Mouse (Mus musculus): ENCODE data around the gene Il9. TPM values are rescaled to one million over a fixed set of nuclear protein-coding genes. Genes with fewer than 3 reads are reported as not detected.

Il9 gene
- polyA plus RNA-seq, 1 experiment from 2014 or later, result not detected

DNA sequence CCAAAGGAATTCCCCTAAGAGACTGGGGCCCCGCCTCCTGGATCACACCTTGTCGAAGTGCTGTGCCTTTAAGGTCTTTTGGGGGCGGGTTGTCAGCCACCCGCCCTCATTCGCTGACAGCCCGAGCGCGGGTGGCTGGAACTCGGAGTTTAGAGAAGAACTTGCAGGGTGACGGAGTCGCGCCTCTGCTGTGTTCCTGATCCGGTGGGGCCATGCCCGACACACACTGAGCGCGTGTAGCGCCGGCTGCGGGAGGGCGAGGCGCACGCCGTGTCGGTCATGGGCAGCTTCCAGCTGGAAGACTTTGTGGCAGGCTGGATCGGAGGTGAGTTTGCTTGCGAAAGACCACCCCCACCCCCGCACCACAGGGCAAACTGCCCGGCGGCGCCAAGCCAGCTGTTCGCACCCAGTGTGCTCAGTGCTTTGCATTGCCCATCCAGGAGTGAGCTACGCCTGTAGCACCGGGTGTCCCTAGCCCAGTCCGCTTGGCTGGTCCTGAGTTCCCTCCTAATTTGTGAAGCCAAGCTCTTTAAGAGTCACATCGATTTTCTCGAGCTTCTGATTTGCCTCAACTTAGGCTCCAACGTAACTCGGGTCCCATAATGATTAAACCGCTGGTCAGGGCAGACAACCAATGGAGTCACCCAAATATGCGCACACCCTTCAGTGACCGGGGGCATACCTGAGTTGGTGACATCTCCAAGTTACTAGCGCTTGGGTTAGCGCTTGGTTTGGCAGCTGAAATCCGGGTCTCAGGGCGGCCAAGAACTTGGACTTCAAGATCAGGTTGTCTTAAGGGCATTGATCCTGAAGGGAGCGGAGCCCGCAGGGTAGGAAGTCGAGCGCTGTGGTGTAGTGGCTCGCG lies 43.6 kb downstream of the Il9 start, which contains the start of gene Slc25a48:
Gene Slc25a48 (plus strand): TSS at position 145 of the 865 bp plus-strand sequence.
- Histone ChIP-seq H3K9me3 (replicated peaks; ENCODE audit: control insufficient read depth, low read length) (no peaks in the 10 kb centered on the region), H3K9ac (ENCODE audit: low read length) (no peak within 1 kb of the TSS), H3K4me2 (ENCODE audit: low read length) (peak within 1 kb of the TSS; percentile 47), H3K27ac (ENCODE audit: low read depth, low read length) (no peak within 1 kb of the TSS), H3K36me3 (ENCODE audit: control insufficient read depth, insufficient read depth, low read length) (no peaks in the 10 kb centered on the region), H3K27me3 (replicated peaks; ENCODE audit: control insufficient read depth, insufficient read depth, low read length) (peaks cover 40% of the 10 kb centered on the region), H3K4me3 (ENCODE audit: low read depth, low read length) (peak within 1 kb of the TSS; percentile 16), H3K4me1 (ENCODE audit: control insufficient read depth, insufficient read depth, low read length) (peaks cover 14% of the 10 kb centered on the region)
- WGBS, result 6% methylated on average over 51 of the region's 51 CpGs
- ATAC-seq (no peak), DNase-seq (ENCODE audit: low spot score) (peak; percentile 23)

DNA sequence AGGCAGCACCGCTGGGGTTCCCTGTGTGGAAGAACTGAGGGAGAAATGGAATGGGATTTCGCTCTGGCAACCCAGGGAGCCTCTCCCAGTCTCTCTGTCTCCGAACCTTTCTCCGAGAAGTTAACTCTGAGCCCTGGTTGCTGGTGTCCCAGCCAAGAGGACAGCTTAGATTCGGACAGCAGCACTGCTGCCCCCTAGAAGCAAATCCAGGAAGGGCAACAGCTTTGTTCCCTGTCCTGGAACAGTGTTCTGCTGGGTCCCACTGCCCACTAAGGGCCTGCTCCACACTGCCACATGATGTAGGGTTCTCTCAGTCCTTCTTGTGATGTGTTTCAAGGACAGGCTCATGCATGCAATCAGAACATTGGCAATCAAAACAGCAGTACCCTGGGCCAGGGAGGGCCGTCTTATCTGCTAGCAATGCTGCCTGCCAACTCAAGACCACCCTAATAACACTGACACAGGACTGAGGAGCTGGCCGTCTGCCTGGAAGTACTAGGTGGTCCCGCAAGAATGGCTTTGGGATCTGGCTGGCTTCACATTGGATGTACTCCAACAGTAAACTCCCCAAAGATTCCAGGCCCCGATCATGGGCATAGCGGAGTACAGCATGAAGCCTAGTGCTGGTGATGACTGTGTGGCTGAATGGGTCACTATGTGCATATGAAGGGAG lies 46.3 kb downstream of the Il9 start:
- ATAC-seq (peak; percentile 43), DNase-seq (ENCODE audit: low spot score) (peak; percentile 72)
- Histone ChIP-seq H3K9me3 (replicated peaks; ENCODE audit: control insufficient read depth, low read length) (no peaks in the 10 kb centered on the region), H3K4me3 (ENCODE audit: low read depth, low read length) (no peak overlapping the region), H3K9ac (ENCODE audit: low read length) (no peak overlapping the region), H3K4me2 (ENCODE audit: low read length) (no peak overlapping the region), H3K4me1 (ENCODE audit: control insufficient read depth, insufficient read depth, low read length) (peaks cover 14% of the 10 kb centered on the region), H3K27ac (ENCODE audit: low read depth, low read length) (no peak overlapping the region), H3K27me3 (replicated peaks; ENCODE audit: control insufficient read depth, insufficient read depth, low read length) (peaks cover 40% of the 10 kb centered on the region), H3K36me3 (ENCODE audit: control insufficient read depth, insufficient read depth, low read length) (no peaks in the 10 kb centered on the region)
- 46% methylated on average over 10 of the region's 10 CpGs for WGBS

DNA sequence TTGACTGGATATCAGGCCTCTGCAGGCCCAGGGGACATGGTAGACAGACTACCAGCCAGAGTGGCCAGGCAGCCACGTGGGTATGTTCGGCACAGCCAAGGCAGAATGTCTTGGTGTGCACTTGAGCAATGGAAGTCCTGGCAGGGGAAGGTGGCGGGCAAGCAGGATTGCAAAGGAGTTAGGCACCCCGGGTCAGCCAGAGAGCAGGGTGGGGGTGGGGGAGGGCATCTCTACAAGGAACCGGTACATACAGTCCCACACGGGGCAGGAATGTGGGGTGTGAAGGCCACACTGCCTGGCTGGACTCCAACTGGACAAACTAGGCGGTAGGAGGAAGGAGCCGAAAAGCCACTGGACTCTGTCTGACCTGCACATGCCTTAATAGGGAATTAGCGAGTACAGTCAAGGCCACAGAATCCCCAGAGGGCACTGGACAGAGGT lies 47.7 kb downstream of the Il9 start:
- no peak overlapping the region for H3K27ac ChIP-seq (ENCODE audit: low read depth, low read length)
- no peak overlapping the region for H3K4me2 ChIP-seq (ENCODE audit: low read length)
- ATAC-seq (no peak), DNase-seq (ENCODE audit: low spot score) (no peak)
- H3K27me3 ChIP-seq (replicated peaks; ENCODE audit: control insufficient read depth, insufficient read depth, low read length), result peaks cover 29% of the 10 kb centered on the region
- H3K9me3 ChIP-seq (replicated peaks; ENCODE audit: control insufficient read depth, low read length), result no peaks in the 10 kb centered on the region
- H3K4me3 ChIP-seq (ENCODE audit: low read depth, low read length), result no peak overlapping the region
- no peak overlapping the region for H3K9ac ChIP-seq (ENCODE audit: low read length)
- no peaks in the 10 kb centered on the region for H3K36me3 ChIP-seq (ENCODE audit: control insufficient read depth, insufficient read depth, low read length)
- 86% methylated on average over 9 of the region's 9 CpGs for WGBS
- H3K4me1 ChIP-seq (ENCODE audit: control insufficient read depth, insufficient read depth, low read length), result peaks cover 14% of the 10 kb centered on the region

DNA sequence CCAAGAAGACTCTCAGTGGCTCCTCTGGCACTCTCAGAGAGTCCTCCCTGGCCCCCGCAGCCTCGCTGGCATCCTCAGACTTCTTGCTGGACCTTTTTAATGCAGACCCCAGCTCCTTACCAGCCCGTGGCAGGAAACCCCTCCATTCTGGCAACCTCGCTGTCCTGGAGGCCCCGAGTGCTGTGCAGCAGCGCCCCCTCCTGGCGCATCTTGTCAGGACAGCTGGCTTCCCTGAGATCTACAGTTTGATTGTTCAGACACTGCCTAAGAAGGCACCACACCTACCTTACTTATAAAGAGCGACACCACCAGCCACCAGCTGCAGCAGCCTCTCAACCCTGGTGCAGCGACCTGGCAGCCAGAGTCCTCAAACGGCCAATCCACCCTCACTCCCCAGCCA lies 48.6 kb downstream of the Il9 start:
- peaks cover 13% of the 10 kb centered on the region for H3K4me1 ChIP-seq (ENCODE audit: control insufficient read depth, insufficient read depth, low read length)
- H3K9ac ChIP-seq (ENCODE audit: low read length), result no peak overlapping the region
- H3K4me3 ChIP-seq (ENCODE audit: low read depth, low read length), result no peak overlapping the region
- WGBS, result 10% methylated on average over 10 of the region's 10 CpGs
- DNase-seq (ENCODE audit: low spot score) (peak; percentile 72), ATAC-seq (peak; percentile 49; the same call in 1 of the 2 replicates)
- no peaks in the 10 kb centered on the region for H3K9me3 ChIP-seq (replicated peaks; ENCODE audit: control insufficient read depth, low read length)
- H3K36me3 ChIP-seq (ENCODE audit: control insufficient read depth, insufficient read depth, low read length), result no peaks in the 10 kb centered on the region
- H3K27me3 ChIP-seq (replicated peaks; ENCODE audit: control insufficient read depth, insufficient read depth, low read length), result peaks cover 20% of the 10 kb centered on the region
- H3K27ac ChIP-seq (ENCODE audit: low read depth, low read length), result no peak overlapping the region
- H3K4me2 ChIP-seq (ENCODE audit: low read length), result no peak overlapping the region

DNA sequence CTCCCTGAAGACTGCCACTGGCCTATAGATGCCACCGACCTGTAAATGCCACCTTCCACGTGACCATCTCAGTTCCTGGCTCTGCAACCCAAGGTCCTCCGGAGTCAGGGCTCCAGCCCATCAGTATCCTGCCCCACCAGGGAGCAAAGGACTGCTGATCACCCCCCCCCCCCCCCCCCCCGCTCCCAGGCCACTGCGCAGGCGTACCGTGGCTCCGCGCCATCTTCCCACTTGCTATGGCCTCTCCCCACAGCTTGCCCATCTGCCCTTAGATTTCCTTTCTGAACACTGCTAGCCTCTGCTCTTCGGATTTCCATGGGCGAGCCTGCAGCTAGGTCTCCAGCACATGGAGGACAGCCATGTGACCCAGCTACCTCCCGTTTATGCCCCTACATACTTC lies 49.5 kb downstream of the Il9 start:
- ATAC-seq (no peak), DNase-seq (ENCODE audit: low spot score) (no peak)
- 88% methylated on average over 8 of the region's 12 CpGs for WGBS
- Histone ChIP-seq H3K9me3 (replicated peaks; ENCODE audit: control insufficient read depth, low read length) (no peaks in the 10 kb centered on the region), H3K27me3 (replicated peaks; ENCODE audit: control insufficient read depth, insufficient read depth, low read length) (peaks cover 11% of the 10 kb centered on the region), H3K9ac (ENCODE audit: low read length) (no peak overlapping the region), H3K4me3 (ENCODE audit: low read depth, low read length) (no peak overlapping the region), H3K27ac (ENCODE audit: low read depth, low read length) (no peak overlapping the region), H3K36me3 (ENCODE audit: control insufficient read depth, insufficient read depth, low read length) (no peaks in the 10 kb centered on the region), H3K4me1 (ENCODE audit: control insufficient read depth, insufficient read depth, low read length) (peaks cover 9% of the 10 kb centered on the region), H3K4me2 (ENCODE audit: low read length) (no peak overlapping the region)

Other genes starting within 250 kb of the Il9 start
- gene Neurog1, start 230.1 kb downstream of the Il9 start, polyA plus RNA-seq (2014; fragmentation: Nextera tagmentation; extraction: Ambion mirVana), result 3.4 and 4.3 TPM in 2 replicates
- gene Cxcl14, start 185.7 kb downstream of the Il9 start, polyA plus RNA-seq (2014; fragmentation: Nextera tagmentation; extraction: Ambion mirVana), result 8.1 and 10.8 TPM in 2 replicates
- gene Gm3045, start 55.7 kb downstream of the Il9 start, polyA plus RNA-seq (2014; fragmentation: Nextera tagmentation; extraction: Ambion mirVana), result not detected in 2 replicates
- gene Slc25a48, start 43.9 kb downstream of the Il9 start, polyA plus RNA-seq (2014; fragmentation: Nextera tagmentation; extraction: Ambion mirVana), result 0.06 TPM in 2 replicates
- 2.9 and 3.5 TPM in 2 replicates for gene Fbxl21, start 40.2 kb upstream of the Il9 start, polyA plus RNA-seq (2014; fragmentation: Nextera tagmentation; extraction: Ambion mirVana)
- gene Lect2, start 66.3 kb upstream of the Il9 start, polyA plus RNA-seq (2014; fragmentation: Nextera tagmentation; extraction: Ambion mirVana), result not detected in 2 replicates
- 3.0 and 3.8 TPM in 2 replicates for gene Tgfbi, start 127.3 kb upstream of the Il9 start, polyA plus RNA-seq (2014; fragmentation: Nextera tagmentation; extraction: Ambion mirVana)
- gene Smad5, start 220.8 kb upstream of the Il9 start, polyA plus RNA-seq (2014; fragmentation: Nextera tagmentation; extraction: Ambion mirVana), result 39.7 and 45.8 TPM in 2 replicates

Data from forebrain, embryonic 14.5 days (tissue).